Mouse (Mus musculus) thymus, adult 2 months (tissue): ENCODE data around the gene Wipf2.

Experiments used
- CTCF ChIP-seq: fragments of 200-500 bp; IDR thresholded peaks from 2 replicates; pipeline ENCODE4 v1.5.1; 2012; ENCODE audit warnings: mild to moderate bottlenecking, control low read depth, low read length, moderate library complexity, borderline replicate concordance; ENCODE audit not compliant: control insufficient read depth, poor library complexity, insufficient read depth; ENCODE audit errors: extremely low read depth
- POLR2A ChIP-seq: fragments of 200-500 bp; IDR thresholded peaks from 2 replicates; pipeline ENCODE4 v1.6.1; 2012; ENCODE audit warnings: mild to moderate bottlenecking, low read length, control low read depth, moderate library complexity; ENCODE audit not compliant: control insufficient read depth, poor library complexity, insufficient read depth; ENCODE audit errors: extremely low read depth

DNA sequence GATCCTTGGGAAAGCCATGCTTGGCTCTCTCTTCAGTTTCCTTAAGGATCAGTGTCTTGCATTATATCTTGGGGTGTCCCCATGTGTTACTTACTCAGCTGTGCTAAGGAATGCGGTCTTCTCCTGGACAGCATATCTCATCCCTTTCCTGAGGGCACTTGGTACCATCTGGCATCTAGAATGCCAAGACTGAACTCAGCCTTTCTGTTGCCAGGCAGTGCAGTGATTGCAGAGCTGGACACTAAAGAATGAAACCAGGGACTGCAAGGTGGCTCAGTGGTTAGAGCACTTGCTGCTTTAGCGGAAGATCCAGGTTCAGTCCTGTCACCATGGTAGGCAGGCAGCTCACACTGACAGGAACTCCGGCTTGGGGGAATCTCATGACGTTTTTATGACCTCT, 33.6 kb upstream of the Wipf2 start:
- TF ChIP-seq CTCF (no peak), POLR2A (no peak)
